Mouse (Mus musculus) kidney, adult 9 months (tissue): Measurements from ENCODE around the gene Galt.
"Not testable (repeated sequence)": the region's sequence is repeated elsewhere in the genome, so short reads cannot be mapped to it uniquely, and the experiment has no call there.

Source experiments
- DNase-seq: peaks from one replicate; pipeline ENCODE4 v3.0.0; 2022

Galt gene

GRCm38 (mm10) chr4:41740380-41741157 lies 14.5 kb upstream of the Galt start:
- peak; percentile 34 for DNase-seq

- DNase-seq = peak; percentile 97
Measured at GRCm38 (mm10) chr4:41741158-41741560, 13.9 kb upstream of the Galt start.

- DNase-seq = no peak
Measured at GRCm38 (mm10) chr4:41744131-41744530, 10.9 kb upstream of the Galt start.

GRCm38 (mm10) chr4:41745021-41745420 lies 10.0 kb upstream of the Galt start:
- no peak for DNase-seq

- DNase-seq = peak; percentile 93
Measured at GRCm38 (mm10) chr4:41755338-41756305, 594 bp downstream of the Galt start, which contains the start of gene Sigmar1. Sigmar1 (minus strand) TSS chr4:41756157.

GRCm38 (mm10) chr4:41756440-41756839 lies 1.4 kb downstream of the Galt start:
- DNase-seq = no peak

GRCm38 (mm10) chr4:41757321-41757720 lies 2.3 kb downstream of the Galt start:
- DNase-seq = peak; percentile 59

- peak; percentile 77 for DNase-seq
Measured at GRCm38 (mm10) chr4:41758021-41758420, 3.0 kb downstream of the Galt start.

- DNase-seq = no peak
Measured at GRCm38 (mm10) chr4:41758701-41759100, 3.7 kb downstream of the Galt start.

GRCm38 (mm10) chr4:41759206-41759605 lies 4.2 kb downstream of the Galt start:
- DNase-seq = peak; percentile 91

GRCm38 (mm10) chr4:41759656-41760287 lies 4.7 kb downstream of the Galt start:
- peak; percentile 49 for DNase-seq

- DNase-seq = peak; percentile 98
Measured at GRCm38 (mm10) chr4:41760288-41760721, 5.3 kb downstream of the Galt start.

- DNase-seq = no peak
Measured at GRCm38 (mm10) chr4:41760911-41761310, 5.9 kb downstream of the Galt start.

GRCm38 (mm10) chr4:41761680-41762079 lies 6.7 kb downstream of the Galt start:
- no peak for DNase-seq

- no peak for DNase-seq
Measured at GRCm38 (mm10) chr4:41762099-41762687, 7.2 kb downstream of the Galt start.

- DNase-seq = not testable (repeated sequence)
Measured at GRCm38 (mm10) chr4:41762688-41763114, 7.7 kb downstream of the Galt start.

GRCm38 (mm10) chr4:41763176-41763575 lies 8.1 kb downstream of the Galt start:
- DNase-seq = not testable (repeated sequence)

GRCm38 (mm10) chr4:41767301-41767700 lies 12.3 kb downstream of the Galt start:
- DNase-seq = not testable (repeated sequence)

GRCm38 (mm10) chr4:41772946-41773345 lies 17.9 kb downstream of the Galt start:
- DNase-seq = not testable (repeated sequence)

GRCm38 (mm10) chr4:41773502-41773901 lies 18.5 kb downstream of the Galt start:
- DNase-seq = peak; percentile 88

GRCm38 (mm10) chr4:41774002-41774401 lies 19.0 kb downstream of the Galt start, which contains the start of gene Ccl27a:
Ccl27a (minus strand) TSS chr4:41774247.
- peak; percentile 94 for DNase-seq

- DNase-seq = not testable (repeated sequence)
Measured at GRCm38 (mm10) chr4:41774506-41774905, 19.5 kb downstream of the Galt start.
